Mouse (Mus musculus) kidney, postnatal 10 days (tissue): Measurements from ENCODE around the gene Rsrp1.

ENCODE experiments used
- DNase-seq: peaks from one replicate; pipeline ENCODE4 v3.0.0; 2021; ENCODE audit warnings: mixed read lengths

Gene Rsrp1

GRCm38 (mm10) chr4:134967887-134968604, 44.7 kb downstream of the Rsrp1 start:
- peak; percentile 65 for DNase-seq

- no peak for DNase-seq
Observed at GRCm38 (mm10) chr4:134968605-134968976, 45.2 kb downstream of the Rsrp1 start.

GRCm38 (mm10) chr4:134975261-134975928, 52.0 kb downstream of the Rsrp1 start:
- peak; percentile 35 for DNase-seq

- no peak for DNase-seq
Observed at GRCm38 (mm10) chr4:134975929-134976308, 52.5 kb downstream of the Rsrp1 start.
